In the genomic region with DNA sequence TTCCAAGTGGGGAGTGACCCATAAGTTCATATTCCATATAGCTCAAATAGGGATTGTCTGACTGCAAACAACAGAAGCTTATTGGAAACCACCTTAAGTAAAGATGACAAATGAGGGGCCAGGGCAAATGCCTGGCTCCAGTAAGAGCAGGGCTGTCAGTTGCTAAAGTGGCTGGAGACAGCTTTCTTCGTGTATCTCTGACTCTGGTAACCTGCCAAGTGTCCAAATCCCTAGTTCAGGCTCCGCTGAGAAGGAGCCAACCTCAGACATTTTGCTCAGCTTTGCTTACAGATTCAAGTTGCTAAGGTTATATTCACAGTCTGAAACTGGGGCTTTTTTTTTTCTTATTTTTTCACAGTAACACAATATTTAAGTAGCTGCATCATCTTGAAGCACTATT, we compare ENCODE assay signal across 13 mouse cellular contexts.
"Had no signal": no experiment of that assay in that cellular context is flagged by ENCODE, and none has a peak within 500 bp of the region (broad histone marks: within the 10 kb centered on the region; RNA-seq: fewer than 3 reads in every experiment).

No protein-coding gene starts in this region.

- H3K4me1 ChIP-seq: kidney, embryonic 15.5 days; midbrain, embryonic 15.5 days had no signal

- H3K9ac ChIP-seq: kidney, embryonic 15.5 days; liver, embryonic 15.5 days; midbrain, embryonic 15.5 days; neural tube, embryonic 12.5 days had no signal

- H3K36me3 ChIP-seq: kidney, embryonic 15.5 days; liver, embryonic 15.5 days; midbrain, embryonic 15.5 days; neural tube, embryonic 12.5 days had no signal

- DNase-seq: kidney, adult 2 months; kidney, postnatal 14 days; left cerebral cortex, postnatal 4 days; thymus, adult 2 months; thymus, postnatal 25 days had no signal

- H3K27me3 ChIP-seq: kidney, embryonic 15.5 days; liver, embryonic 15.5 days; megakaryocyte, embryonic 14.5 days; midbrain, embryonic 15.5 days; neural tube, embryonic 12.5 days had no signal

- H3K4me2 ChIP-seq: kidney, embryonic 15.5 days; liver, embryonic 11.5 days; liver, embryonic 15.5 days; midbrain, embryonic 11.5 days; midbrain, embryonic 15.5 days; neural tube, embryonic 12.5 days had no signal

- ATAC-seq: midbrain, embryonic 15.5 days had no signal

- H3K4me3 ChIP-seq: kidney, embryonic 15.5 days; liver, embryonic 15.5 days; midbrain, embryonic 15.5 days; neural tube, embryonic 12.5 days had no signal

- H3K27ac ChIP-seq: kidney, embryonic 15.5 days; liver, embryonic 15.5 days; midbrain, embryonic 15.5 days; neural tube, embryonic 12.5 days; stomach, postnatal 0 days had no signal

- H3K9me3 ChIP-seq: kidney, embryonic 15.5 days; liver, embryonic 15.5 days; megakaryocyte, embryonic 14.5 days; midbrain, embryonic 15.5 days; neural tube, embryonic 12.5 days had no signal
